Mouse (Mus musculus): ENCODE measurements at regions not wholly inside any gene's neighbourhood (a gene's known extent, or its start where the extent isn't known, plus 50 kb on each side); places are given as distances from the start of the nearest gene placed in this dataset.
"Not testable (repeated sequence)": the region's sequence is repeated elsewhere in the genome, so short reads cannot be mapped to it uniquely, and the experiment has no call there.

DNA sequence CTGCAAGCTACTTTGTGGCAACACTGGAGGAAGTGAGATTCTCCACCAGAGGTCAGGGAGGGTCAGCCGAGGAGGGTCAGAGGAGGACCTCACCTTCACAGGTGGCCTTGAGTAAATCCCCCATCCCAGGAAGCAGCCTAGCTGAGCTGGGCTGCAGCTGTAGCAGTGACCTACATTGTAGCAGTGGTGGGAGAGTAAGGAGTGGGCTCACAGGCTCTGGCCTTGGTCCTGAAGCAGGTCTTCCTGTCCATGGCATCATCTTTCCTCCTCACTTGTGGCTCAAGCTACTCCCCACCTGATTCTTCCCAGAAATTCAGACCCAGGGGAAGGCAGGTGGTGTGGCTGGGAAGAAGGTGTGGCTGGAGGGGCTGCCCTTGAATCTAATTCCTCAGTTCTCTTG lies 84.3 kb downstream of the 1810013L24Rik start:
- not testable (repeated sequence) for DNase-seq (ENCODE audit: low spot score)

- DNase-seq (ENCODE audit: low spot score): no peak
Observed at GRCm38 (mm10) chr16:8916091-8916490, 86.2 kb downstream of the 1810013L24Rik start.

DNA sequence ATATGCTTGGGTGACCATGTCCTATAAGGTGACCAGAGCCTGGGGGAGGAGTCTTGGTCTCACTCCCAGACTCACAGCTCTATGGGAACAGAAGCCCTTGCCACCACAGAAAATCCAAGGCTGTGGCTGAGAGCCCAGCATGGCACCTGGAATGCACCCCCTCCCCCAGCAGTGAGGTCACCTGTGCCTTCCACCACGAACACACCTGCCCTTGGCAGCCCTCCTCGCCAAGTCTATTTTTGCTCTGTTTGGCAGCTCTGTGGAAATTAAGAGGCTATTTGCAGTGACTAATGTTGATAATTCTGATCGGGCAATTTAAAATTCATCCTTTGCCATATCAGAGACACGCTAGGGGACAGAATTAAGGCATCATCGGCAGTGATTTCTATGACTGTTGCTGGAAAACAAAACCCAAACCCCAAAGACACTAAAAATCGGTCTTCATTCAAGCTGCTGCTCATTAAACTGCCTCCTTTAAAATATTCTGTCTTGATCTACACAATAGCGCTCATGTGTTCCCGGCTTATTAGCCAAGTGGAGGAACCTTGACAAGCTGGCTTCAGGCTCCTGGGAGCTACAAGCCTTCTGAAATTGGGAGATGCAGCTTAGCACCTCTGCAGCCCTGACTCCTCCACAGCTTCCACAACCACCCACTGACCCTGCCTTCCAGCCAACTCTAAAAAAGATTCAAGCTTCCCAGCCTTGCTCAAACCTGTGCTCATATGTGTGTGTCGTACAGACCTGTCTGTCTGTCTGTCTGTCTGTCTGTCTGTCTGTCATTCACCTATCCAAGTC lies 89.0 kb downstream of the 1810013L24Rik start:
- DNase-seq (ENCODE audit: low spot score): no peak

DNA sequence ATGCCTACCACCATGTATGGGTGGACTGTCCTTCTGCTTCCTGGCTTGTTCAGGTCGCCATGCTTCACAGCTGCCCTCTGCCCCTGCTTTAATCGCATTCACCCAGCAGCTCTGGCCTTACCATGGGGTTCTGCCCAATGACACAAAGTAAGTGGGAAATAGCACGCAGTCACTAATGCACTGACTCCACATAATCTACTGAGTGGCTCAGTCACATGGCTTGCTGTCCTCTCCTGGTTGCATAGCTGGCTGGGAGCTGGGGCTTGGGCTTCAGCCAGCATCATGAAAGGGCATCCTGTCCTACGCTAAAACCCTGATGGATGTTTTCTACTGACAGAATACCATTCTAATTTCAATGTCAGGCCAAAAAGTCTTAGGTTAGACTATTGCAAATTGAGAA lies 94.8 kb downstream of the 1810013L24Rik start:
- no peak for DNase-seq (ENCODE audit: low spot score)

DNA sequence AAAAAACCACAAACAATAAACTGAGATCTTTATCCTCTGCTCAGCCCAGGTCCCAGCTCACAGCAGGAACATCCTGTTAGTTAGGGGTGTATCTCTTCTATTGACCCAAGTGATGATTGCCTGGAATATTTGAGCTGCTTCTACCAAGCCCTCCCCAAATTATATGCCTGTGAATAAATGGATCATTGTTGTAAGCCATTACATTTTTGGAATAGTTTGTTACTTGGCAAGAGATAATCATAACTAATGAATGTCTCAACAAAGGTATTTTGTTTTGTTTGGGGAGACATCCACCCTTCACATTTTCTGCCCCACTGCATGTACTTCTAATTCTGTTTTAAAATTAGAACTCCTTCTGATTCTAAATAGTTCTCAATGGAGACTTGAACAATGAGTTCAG lies 102.1 kb downstream of the 1810013L24Rik start:
- no peak for DNase-seq (ENCODE audit: low spot score)

GRCm38 (mm10) chr16:8933121-8933520 lies 103.2 kb downstream of the 1810013L24Rik start:
- DNase-seq (ENCODE audit: low spot score): no peak

- no peak for DNase-seq (ENCODE audit: low spot score)
Observed at GRCm38 (mm10) chr16:8936446-8936845, 106.5 kb downstream of the 1810013L24Rik start.

- DNase-seq (ENCODE audit: low spot score): no peak
Observed at GRCm38 (mm10) chr16:8938516-8938915, 108.6 kb downstream of the 1810013L24Rik start.

DNA sequence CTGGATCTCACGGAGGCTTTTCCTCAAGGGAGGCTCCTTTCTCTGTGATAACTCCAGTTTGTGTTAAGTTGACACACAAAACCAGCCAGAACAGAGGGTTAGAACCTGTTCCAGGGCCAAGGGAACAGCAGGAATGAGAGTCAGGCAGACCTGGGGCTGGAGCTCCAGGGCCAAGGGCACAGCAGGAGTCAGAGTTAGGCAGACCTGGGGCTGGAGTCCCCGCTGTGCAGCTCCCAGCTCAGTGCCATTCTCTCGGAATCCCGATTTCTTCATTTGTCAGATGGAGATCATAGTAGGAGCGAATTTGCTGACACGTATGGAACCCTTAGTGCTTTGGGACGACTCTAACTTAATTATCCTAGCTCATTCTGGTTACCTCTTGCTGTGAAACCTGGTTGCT lies 109.2 kb downstream of the 1810013L24Rik start:
- no peak for DNase-seq (ENCODE audit: low spot score)

DNA sequence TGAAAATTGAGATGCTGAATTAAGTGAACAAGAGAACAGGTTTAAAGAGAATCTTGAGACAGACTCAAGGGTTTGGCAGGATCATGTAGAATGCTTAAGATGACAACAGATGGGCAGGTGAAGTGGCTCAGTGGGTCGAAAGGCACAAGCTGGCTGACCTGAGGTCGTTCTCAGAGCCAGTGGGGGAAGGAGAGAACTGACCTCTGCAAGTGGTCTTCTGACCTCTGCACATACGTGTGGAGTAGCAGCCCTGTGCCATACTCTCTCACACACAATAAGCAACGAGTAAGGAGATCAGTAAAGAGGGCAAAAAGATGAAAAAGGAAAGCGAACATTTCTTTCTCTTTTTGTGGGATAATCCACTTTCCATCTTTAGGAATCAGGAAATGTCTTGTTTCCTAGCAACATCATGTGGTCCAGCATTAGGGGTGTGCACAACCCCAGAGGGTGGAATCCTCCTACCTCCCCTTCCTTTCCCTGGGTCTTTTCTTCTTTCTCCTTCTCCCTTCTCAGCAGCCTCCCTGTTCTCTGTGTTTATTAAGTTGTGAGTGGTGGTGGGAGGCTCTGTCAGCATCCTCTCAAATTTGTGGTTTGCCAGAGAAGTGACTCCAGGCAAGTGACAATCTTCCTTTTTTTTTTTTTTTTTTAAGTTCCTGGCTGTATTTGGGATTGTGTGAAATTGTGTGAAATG lies 114.7 kb downstream of the 1810013L24Rik start:
- DNase-seq (ENCODE audit: low spot score): no peak

- DNase-seq (ENCODE audit: low spot score): peak; percentile 9
Observed at GRCm38 (mm10) chr16:8947846-8948245, 117.9 kb downstream of the 1810013L24Rik start.

DNA sequence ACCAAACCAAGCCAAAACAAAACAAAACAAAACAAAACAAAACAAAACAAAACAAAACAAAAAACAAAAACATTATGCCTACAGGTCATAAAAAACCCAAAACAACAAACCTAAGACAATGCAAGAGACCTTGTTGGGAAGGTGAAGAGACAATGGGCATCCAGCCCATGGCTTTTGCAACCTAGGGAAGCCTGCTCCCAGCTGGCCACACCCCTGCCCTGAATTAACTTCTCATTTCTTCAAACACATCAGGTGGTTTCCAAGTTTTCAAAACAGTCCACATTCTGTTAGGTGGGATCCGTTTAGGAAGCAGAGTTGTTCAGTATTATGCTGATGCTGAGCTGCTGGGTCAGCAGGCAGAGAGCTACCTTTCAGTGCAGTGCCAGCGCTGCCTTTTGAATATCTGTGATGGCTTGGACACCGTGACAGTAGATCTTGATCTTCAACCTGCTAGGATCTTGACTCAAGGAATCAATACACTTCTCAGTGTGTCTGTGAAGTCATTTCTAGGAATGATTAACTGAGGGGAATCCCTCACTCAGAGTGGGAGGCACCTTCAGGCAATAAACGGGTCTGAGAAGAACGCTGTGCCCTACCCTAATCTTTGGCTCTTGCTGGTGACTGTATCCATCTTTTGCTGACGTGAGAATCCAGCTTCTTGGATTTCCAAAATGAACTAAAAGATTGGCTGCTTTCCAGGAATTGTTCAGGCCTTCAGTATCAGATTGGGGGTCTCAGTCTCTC lies 121.4 kb downstream of the 1810013L24Rik start:
- no peak for DNase-seq (ENCODE audit: low spot score)

DNA sequence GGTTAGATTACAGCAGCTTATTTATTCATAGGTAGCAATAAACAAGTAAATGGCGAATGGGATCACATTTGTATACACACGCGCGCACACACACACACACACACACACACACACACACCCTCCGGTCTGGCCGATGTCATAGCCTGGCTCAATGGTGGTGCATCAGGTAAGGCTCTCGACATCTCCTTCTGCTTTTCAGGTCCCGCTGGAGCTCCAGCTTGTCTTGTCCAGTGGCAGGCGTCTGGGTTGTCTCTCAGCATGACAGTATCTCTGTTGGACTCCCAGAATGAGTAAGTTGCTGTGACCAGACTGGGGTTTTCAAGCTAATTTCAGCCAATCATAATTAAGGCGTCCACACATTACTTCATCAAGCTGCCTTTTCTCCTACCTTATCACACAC lies 131.8 kb downstream of the 1810013L24Rik start:
- no peak for DNase-seq (ENCODE audit: low spot score)

DNA sequence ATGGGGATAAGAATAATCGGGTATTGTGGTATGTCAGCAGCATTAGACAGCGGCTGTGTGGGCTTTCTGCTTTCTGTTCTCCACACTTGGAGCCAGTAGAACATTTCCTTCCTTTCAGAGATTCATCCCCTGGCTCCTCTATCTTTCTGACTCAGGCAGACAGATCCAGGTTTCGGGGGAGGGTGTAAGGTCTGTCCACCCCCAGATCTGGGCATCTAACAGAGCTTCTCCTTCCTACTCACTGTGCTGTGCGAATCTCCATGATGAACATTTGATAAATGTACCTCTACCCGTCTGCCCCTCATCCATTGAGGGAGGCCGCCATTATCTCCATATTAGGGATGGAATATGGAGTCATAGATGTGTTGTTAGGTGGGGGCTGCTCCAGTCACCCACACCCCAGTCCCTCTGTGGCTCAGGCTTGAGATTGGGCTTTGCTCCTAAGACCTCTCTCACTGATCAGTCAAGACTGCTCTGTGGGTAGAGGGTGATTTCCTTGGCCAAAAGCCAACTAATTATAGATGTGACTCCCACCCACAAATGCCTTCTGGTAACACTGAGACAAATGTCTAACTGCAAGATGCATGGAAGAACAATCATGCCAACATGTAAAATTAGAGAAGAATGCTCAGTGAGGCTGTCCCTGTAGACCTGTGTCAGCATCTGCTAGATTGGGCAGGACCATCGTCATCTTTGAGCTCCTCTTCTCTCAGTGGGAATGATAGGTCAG lies 163.8 kb downstream of the 1810013L24Rik start:
- DNase-seq (ENCODE audit: low spot score): no peak

- DNase-seq (ENCODE audit: low spot score): no peak
Observed at GRCm38 (mm10) chr16:8994521-8994920, 164.6 kb downstream of the 1810013L24Rik start.

DNA sequence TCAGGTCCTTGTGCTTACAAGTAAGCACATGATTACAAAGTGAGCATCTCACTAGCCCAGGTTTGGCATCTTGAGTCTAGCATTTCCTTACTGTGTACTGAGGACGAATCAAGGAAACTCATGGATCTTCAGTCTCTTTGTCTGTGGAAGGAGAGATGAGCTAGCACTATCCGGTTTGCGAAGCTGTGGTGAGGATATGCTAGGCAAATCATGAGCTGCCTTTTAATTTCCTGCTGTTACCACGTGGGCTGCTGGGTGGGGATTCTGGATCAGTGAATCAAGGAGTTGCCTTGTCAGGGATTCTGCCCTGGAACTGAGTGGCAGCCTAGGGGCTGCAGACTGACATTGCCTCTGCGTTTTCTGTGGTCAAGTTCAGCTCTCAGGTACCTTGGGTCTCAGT lies 167.3 kb downstream of the 1810013L24Rik start:
- DNase-seq (ENCODE audit: low spot score): no peak

DNA sequence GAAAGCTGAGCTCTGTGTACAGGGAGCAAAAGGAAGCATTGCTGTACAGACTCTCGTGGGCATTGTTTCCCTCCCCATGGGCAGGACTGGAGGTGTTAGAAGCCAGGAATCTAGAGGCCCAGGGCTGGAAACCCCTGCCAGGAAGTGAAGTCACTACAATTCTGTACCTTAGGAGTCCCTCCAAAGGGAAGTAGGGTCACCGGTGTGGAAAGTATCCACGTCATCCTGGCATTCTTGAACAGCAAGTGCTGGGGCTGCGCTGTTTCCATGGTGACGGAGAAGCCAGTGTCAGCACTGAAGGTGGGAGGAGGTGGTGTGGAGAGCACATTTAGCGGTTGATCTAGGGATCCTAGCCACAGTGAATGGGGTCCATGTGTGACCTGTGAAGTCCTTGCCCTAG lies 174.1 kb downstream of the 1810013L24Rik start:
- no peak for DNase-seq (ENCODE audit: low spot score)

GRCm38 (mm10) chr16:9005933-9006332 lies 176.0 kb downstream of the 1810013L24Rik start:
- DNase-seq (ENCODE audit: low spot score): no peak

- peak; percentile 42 for DNase-seq (ENCODE audit: low spot score)
Observed at GRCm38 (mm10) chr16:9009361-9010083, 179.6 kb downstream of the 1810013L24Rik start.

DNA sequence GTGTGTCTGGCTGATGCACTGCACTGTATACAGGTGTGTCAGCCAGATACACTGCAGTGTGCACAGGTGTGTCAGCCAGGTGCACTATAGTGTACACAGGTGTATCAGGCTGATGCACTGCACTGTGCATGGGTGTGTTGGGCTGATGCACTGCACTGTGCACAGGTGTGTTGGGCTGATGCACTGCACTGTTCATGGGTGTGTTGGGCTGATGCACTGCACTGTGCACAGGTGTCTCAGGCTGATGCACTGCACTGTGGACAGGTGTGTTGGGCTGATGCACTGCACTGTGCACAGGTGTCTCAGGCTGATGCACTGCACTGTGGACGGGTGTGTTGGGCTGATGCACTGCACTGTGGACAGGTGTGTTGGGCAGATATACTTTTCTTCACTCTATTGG lies 181.2 kb downstream of the 1810013L24Rik start:
- no peak for DNase-seq (ENCODE audit: low spot score)

GRCm38 (mm10) chr16:9011691-9012090 lies 181.8 kb downstream of the 1810013L24Rik start:
- DNase-seq (ENCODE audit: low spot score): no peak
